Mouse (Mus musculus) urinary bladder, postnatal 10 days (tissue): Measurements from ENCODE around the gene Foxp1.

Source experiments
- DNase-seq: peaks from one replicate; pipeline ENCODE4 v3.0.0; 2022; ENCODE audit warnings: low spot score

Gene Foxp1

DNA sequence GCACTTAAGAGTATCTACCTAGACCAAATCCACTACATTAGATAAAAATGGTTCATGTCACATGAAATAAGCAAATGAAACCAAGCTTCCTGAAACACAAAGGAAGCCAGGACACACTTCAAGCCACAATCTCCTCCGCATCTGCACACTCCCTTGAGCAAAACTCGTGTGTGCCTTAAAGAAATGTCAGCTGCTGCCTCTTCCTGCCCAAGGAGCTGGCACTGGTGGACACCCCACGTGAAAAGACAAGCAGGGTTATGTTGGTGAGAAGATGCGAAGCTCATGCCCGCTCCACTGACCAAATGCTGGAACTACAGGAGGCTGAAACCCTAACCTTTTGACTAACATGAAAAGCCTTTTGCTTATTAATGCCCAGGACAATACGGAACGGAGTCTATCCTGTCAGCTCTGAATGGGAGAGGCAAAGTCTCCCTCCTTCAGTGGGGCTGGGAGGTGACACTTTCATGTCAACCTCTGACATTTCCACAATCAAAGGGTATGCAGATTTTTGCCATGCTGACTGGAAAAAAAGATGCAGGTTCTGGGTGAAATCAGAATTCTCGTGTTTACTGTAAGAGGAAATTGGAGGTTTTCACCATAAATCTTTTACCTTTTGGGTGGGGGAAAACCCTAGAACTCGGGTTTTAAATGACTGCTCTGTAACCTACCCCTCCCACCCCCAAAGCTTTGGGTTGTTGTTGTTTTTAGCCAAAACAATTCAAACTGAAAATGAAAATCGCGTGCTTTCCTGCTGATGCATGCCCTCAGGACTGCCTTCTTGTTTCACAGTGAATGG is 261.4 kb downstream of the Foxp1 start:
- no peak for DNase-seq

DNA sequence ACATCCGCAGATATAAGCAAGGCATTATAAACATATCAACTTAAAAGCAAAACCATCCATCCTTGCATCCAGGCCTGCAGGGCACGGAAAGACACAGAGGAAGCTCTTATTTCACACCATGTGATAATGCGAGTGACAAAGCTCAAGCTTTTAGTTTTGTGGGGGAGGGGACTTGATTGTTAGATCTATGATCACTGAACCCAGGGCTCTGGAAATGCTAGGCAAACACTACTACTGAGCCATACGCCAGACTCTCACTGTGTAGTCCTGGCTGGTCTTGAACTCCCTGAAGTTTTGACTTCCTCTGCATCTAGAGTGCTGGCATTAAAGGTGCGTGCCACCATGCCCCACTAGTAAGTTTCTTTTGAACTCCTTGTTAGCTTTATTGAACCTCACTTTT is 264.2 kb downstream of the Foxp1 start:
- DNase-seq: no peak

GRCm38 (mm10) chr6:99257676-99258075 is 264.8 kb downstream of the Foxp1 start:
- DNase-seq: no peak

- no peak for DNase-seq
These were observed 269.2 kb downstream of the Foxp1 start for GRCm38 (mm10) chr6:99253331-99253730.

DNA sequence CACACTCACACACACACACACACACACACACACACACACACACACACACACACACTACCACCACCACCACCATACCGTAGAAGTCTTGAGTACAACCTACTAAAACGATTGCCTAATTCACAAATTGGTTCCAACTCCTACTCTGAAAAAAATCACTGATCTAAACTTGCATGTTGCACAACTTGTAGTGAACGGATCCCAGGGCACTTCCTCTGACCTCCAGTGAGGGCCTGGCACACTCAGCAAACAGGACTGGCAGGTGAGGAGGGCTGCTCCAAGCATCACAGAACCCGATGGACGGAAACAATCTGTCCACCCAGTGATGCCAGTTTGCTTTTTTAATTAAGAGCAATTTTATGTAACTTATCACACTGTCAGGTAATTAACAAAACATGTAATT is 269.7 kb downstream of the Foxp1 start:
- DNase-seq: no peak

DNA sequence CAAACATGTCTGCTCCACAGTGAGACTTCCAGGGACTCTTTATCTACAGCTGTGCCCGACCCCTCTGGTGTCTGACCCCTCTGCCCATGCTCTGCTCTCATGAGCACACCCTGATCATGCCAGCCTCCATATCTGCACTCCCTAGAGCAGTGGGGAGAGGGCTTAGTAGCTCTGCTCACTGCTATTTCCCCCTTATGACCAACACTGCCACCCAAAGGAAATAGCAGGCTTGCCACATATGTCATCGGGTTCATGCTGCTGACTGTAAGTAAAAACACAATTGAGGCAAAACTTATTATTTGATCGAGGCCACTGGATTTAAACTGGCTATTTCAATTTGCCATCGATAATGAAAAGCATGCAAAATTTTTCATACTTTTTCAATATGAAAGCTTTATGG is 270.6 kb downstream of the Foxp1 start:
- DNase-seq: no peak

DNA sequence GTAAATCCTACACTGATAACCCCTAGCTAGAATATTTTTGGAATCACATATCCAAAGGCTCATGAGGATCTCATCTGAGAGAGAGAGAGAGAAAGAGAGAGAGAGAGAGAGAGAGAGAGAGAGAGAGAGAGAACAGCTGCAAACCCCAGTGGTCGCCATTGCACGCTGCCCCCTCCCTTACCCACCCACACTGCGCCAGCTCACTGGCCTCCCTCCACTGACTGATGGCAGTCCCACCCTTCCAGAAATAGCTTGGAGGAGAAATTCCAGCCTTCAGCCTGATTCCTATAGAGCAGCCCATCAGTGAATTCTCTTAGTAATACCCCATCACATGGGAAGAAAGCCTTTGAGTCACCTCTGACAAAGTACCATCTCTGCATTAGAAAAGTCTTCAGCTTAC is 271.3 kb downstream of the Foxp1 start:
- no peak for DNase-seq

DNA sequence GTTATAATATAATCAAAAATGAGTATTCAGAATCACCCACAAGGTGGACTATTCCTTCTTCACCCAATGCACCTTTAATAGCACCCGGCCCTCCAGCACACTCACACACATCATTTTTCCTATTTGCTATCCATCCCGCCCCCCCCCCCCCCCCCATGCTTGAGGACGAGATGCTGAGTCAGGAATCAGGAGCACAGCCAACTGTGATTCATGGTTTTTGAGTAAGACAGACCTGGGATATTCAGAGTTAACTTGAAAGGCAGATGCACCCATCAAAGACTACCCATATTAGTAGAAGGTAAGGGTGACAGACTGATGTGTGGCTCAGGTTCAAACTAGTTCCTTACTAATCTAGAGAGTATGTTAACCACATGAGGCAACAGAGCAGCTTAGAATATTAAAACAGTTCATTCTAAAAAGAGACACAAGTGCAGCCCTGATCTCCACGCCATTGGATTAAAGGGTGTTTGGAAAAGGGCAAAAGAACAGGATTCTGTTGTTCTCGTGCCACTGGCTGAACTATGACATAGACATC is 273.0 kb downstream of the Foxp1 start:
- no peak for DNase-seq

- DNase-seq: no peak
These were observed 274.1 kb downstream of the Foxp1 start for GRCm38 (mm10) chr6:99248396-99248795.

GRCm38 (mm10) chr6:99241625-99242395 is 280.7 kb downstream of the Foxp1 start:
- no peak for DNase-seq

DNA sequence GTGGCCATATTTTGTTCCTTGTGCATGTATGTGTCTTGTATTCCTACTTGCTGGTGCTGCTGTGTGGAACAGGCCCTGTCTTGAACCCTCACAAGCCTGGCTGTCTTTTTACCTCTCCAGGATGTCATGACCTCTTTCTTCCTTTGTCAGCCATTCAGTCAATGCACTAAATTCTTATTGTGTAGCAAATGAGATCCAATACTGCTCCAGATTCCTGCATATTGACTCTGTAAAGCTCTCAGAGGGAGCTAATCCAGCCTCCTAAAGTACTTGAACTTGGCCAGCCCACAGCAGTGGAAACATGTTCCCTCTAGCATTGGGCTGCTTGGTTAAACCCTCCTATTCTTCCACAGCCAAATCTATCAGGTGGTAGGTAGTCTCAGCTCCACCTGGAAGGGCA is 281.8 kb downstream of the Foxp1 start:
- DNase-seq: no peak

DNA sequence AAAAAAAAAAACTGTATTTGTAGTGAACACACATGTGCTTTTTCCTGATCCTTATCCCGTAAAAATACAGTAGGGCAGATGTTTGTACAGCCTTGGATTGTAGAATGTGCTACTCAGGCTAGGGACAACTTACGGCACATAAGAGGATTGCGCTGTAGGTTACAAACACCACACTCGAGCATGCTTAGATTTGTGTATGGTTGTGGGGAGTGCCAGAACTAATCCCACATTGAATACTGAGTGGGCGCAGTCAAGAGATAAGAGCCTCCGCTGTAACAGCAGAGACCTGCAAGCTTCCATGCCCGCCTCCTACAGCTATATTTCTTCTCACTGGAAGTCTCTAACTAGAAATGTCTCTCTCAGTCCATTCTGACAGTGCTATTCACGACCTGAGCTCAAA is 286.9 kb downstream of the Foxp1 start:
- no peak for DNase-seq

GRCm38 (mm10) chr6:99233411-99233810 is 289.1 kb downstream of the Foxp1 start:
- no peak for DNase-seq

DNA sequence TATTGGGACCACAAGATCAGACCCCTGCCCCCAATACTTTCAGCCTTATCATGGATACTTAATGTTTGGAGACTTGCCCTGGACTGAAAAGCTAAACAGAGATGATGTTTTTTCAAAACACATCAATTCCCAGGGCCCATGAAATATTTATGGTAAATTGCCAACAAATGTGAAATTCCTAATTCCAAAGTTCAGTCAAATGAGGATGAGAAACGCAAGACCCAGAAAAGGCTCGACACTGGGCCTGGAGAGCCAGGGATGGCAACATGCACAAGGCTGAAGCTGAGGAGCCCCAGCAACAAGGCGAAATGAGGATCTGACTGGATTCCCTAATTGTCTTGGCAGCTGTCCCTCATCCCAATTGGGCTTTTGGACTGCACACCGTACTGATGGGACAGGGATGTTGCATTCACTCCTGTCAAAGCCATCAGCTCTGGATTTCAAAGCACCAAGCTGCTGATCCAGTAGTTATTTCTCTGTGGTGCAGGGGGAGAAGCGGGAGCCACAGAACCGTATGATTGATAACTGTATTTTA is 294.1 kb downstream of the Foxp1 start:
- no peak for DNase-seq

DNA sequence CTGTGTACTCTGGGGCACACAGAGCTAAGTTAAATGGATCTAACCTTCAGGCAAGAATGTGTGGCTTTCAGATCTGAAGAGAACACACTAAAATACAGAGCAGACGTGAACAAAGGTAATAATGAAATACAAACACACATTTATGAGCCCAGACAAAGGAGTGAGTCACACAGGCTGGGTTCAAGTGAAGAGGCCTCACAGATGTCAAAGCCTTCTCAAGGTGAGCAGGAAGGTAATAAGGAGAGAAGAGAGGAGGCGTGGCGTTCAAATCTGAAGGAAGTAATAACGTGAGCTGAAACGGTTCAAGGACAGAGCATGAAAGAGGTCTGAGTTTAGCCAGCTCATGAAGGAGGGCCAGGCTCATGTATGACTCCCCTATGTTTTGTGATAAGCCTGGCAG is 301.4 kb downstream of the Foxp1 start:
- DNase-seq: no peak

DNA sequence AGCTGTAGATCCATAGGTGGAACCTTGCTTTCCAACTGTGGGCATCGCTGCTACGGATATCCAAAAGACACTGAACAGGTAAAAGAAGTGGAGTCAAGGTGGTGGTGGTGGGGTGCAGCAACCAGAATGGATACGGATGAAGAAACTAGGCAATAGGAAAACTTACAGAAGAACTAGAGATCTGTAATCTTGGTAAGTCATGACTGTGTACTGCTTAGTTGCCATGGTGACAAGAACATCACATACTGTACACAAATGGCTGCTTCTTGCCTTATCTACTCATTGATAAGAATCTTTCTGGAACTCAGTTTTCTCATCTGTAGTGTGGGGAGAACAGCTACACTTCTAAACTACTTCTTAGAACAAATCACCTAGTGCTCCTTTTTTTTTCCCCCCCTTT is 302.0 kb downstream of the Foxp1 start:
- DNase-seq: no peak

GRCm38 (mm10) chr6:99217846-99218245 is 304.7 kb downstream of the Foxp1 start:
- DNase-seq: no peak

DNA sequence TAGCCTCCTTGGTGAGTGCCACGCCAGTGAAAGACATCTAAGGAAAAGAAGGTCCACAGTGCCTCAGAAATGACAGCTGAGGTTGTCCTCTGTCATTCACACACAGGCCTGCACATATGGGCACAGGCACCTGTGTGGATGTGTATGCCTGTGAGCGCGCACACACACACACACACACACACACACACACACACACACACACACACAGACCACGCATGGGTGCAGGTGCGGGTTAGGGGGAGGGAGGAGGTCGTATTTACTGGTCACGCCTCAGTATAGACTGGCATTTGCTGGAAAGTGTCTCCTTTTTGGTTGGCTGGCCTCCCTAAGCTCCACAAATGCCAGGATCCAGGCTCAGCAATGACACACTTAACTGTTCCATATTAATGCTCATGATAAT is 305.4 kb downstream of the Foxp1 start:
- no peak for DNase-seq

DNA sequence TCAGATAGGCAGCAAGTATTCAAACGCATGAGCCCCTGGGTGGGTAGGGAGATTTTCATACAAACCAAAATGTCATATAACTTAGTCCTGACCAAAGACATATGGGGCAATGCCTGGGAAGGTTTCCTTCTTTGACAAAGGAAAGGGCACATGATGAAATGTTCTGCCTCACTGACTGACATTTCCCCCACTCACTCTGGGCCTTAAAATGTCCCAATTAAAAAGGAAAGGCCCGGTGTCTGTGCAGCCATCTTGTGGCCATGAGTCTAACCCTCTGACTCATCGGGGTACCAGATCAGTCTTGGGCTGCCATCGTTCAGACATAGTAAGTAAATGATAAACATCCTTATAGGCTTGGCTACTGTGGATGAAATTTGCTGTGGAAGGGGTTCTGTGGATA is 310.1 kb downstream of the Foxp1 start:
- no peak for DNase-seq

DNA sequence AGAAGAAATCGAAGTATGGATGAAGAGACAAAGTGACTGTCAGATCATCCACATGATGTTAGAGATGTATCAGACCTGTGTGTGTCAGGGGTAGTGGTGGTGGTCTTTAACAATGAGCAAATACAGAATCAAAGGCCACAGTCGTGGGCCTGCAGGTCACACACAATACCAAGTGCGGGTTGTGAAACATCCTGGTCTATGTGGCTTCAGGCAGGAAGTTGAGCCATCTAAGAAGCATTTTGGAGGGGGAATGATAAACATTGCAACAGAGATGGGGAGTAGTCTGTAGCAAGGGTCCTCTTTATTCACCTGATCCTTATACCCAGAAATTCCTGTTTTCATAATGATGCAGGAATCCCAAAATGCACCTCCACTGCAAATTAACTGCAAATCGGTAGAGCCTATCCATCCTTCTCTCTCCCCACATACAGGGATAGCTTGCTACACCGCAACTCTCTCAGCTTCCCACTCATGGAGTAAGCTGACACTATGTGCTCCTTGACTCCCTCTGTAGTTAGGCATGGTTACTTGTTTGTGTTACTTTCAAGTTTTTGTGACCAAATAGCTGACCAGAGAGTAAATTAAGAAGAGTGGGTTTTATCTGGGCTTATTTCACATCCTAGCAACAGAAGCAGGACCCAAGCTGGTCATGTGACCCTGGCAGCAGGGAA is 310.7 kb downstream of the Foxp1 start:
- no peak for DNase-seq

- DNase-seq: no peak
These were observed 312.4 kb downstream of the Foxp1 start for GRCm38 (mm10) chr6:99210161-99210560.

- DNase-seq: no peak
These were observed 315.2 kb downstream of the Foxp1 start for GRCm38 (mm10) chr6:99207226-99207885.
